Mouse (Mus musculus): ENCODE measurements around the gene Gm20388.

DNA sequence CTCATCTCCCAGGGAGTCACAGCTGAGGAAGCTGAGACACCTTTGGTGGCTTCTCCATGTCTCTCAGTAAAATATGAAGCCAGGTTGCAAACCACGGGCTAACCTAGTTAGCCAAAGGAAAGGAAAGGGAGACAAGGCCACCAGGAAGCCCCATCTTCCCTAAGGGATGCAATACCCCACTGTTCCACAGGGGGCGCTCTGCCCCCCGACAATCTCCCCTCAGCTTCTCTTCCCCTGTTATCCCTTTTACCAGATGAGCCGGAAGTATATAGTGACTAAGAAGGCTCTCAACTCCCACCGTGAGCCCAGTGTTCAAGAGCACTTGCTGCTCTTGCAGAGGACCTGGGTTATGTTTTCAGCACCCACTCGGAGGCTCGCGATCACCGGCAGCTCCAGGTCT, 1463.6 kb downstream of the Gm20388 start:
- TF ChIP-seq TAL1 (IDR thresholded peaks at IDR 0.05; ENCODE audit: low read length) (no peak), GATA1 (IDR thresholded peaks at IDR 0.05; ENCODE audit: low read length) (no peak)

Measured in erythroblast, embryonic 14.5 days (primary cell).